Comparison of ENCODE assay signal across 8 mouse cellular contexts in the genomic region with DNA sequence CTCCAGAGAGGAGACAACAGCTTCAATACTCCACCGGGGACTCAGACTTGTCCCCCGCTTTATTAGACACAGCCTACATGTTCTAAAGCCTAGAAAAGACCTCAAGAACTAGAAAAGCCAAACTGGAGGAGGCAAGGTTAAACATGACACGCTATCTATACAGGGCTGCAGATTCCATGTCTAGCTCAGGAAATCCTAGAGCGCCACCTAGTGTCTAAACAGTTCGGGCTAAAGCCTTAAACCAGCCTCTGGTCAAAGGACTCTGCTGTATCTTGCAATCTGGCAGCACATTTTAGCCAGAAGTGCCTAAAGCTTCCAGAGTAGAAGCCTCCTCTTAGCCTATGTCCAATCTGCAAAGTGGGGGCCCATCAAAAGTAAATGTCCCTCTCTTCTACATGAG. TPM values are rescaled to one million over a fixed set of nuclear protein-coding genes. Genes with fewer than 3 reads are reported as not detected.
DNase-seq lines count a peak whose midpoint lies in the region; ATAC-seq and TF ChIP-seq lines count a peak whose summit lies in the region.

No protein-coding gene starts in this region.

- TF ChIP-seq EP300 in MEL (IDR thresholded peaks at IDR 0.05; ENCODE audit: low read depth in 1 of 2, low read length in 2 of 2), result no peak

- peaks cover 0 to 9% of the 10 kb centered on the region in 2 experiments; a peak in 2 of 4 replicates for H3K36me3 ChIP-seq in MEL (ENCODE audit: control insufficient read depth in 1 of 2, insufficient read depth in 2 of 2, low read length in 2 of 2)
- no peaks in the 10 kb centered on the region for H3K36me3 ChIP-seq in forebrain, embryonic 13.5 days (ENCODE audit: poor library complexity, severe bottlenecking)
- H3K36me3 ChIP-seq in lung, embryonic 14.5 days (ENCODE audit: insufficient read depth), result no peaks in the 10 kb centered on the region

- peaks cover 3 to 13% of the 10 kb centered on the region in 2 experiments; a peak in 3 of 4 replicates for H3K4me1 ChIP-seq in MEL (ENCODE audit: control insufficient read depth in 1 of 2, insufficient read depth in 2 of 2, low read length in 2 of 2)
- H3K4me1 ChIP-seq in forebrain, embryonic 13.5 days, result no peaks in the 10 kb centered on the region
- H3K4me1 ChIP-seq in lung, embryonic 14.5 days (ENCODE audit: insufficient read depth), result no peaks in the 10 kb centered on the region

- no peak for TF ChIP-seq POLR2A in MEL (IDR thresholded peaks at IDR 0.05; ENCODE audit: control insufficient read depth in 1 of 2, insufficient read depth in 1 of 2, low read depth in 1 of 2, low read length in 2 of 2, poor library complexity in 1 of 2)

- no peak overlapping the region for H3K27ac ChIP-seq in MEL (ENCODE audit: control insufficient read depth, low read depth, low read length)
- H3K27ac ChIP-seq in forebrain, embryonic 13.5 days, result no peak overlapping the region
- no peak overlapping the region for H3K27ac ChIP-seq in layer of hippocampus, adult 2 months
- no peak overlapping the region for H3K27ac ChIP-seq in lung, embryonic 14.5 days (ENCODE audit: low read depth)

- H3K27me3 ChIP-seq in MEL (ENCODE audit: control insufficient read depth in 1 of 2, insufficient read depth in 2 of 2, low read length in 2 of 2), result peaks cover 4 to 11% of the 10 kb centered on the region in 2 experiments; a peak in 3 of 4 replicates
- H3K27me3 ChIP-seq in forebrain, embryonic 13.5 days, result no peaks in the 10 kb centered on the region; the same call in 1 of the 2 replicates
- no peaks in the 10 kb centered on the region for H3K27me3 ChIP-seq in lung, embryonic 14.5 days (ENCODE audit: insufficient read depth, low read length)

- TF ChIP-seq CTCF in MEL (IDR thresholded peaks at IDR 0.05 in 2 of 3, conservative IDR thresholded peaks at IDR 0.05 in 1 of 3; ENCODE audit: control insufficient read depth in 1 of 3, insufficient read depth in 1 of 3, low read depth in 2 of 3, low read length in 3 of 3, poor library complexity in 1 of 3, severe bottlenecking in 1 of 3), result peak; percentile 76 to 97 (median 86)
- TF ChIP-seq CTCF in layer of hippocampus, adult 2 months (conservative IDR thresholded peaks at IDR 0.05), result peak; percentile 93
- TF ChIP-seq CTCF in lung, embryonic 14.5 days (IDR thresholded peaks at IDR 0.05; ENCODE audit: low read depth), result peak; percentile 86

- no peaks in the 10 kb centered on the region for H3K9me3 ChIP-seq in MEL (replicated peaks; ENCODE audit: insufficient read depth, low read length)
- no peaks in the 10 kb centered on the region for H3K9me3 ChIP-seq in forebrain, embryonic 13.5 days (replicated peaks)
- no peaks in the 10 kb centered on the region for H3K9me3 ChIP-seq in lung, embryonic 14.5 days (ENCODE audit: low read depth, low read length)

- no peak overlapping the region for H3K4me2 ChIP-seq in forebrain, embryonic 13.5 days
- no peak overlapping the region for H3K4me2 ChIP-seq in lung, embryonic 14.5 days

- H3K9ac ChIP-seq in MEL (ENCODE audit: control insufficient read depth, low read depth, low read length, poor library complexity, severe bottlenecking), result no peak overlapping the region
- H3K9ac ChIP-seq in forebrain, embryonic 13.5 days, result no peak overlapping the region
- H3K9ac ChIP-seq in lung, embryonic 14.5 days, result no peak overlapping the region

- DNase-seq in MEL (ENCODE audit: low read depth, low spot score), result peak; percentile 87
- peak; percentile 58 for DNase-seq in c-Kit-positive CD71-positive TER-119-positive erythroid progenitor cells, embryonic 14.5 days (ENCODE audit: low spot score)
- DNase-seq in layer of hippocampus, adult 2 months (ENCODE audit: low spot score in 2 of 2), result peak; percentile 63 to 86
- peak; percentile 96 for DNase-seq in lung, embryonic 14.5 days
- peak; percentile 32 for DNase-seq in ovary, postnatal 10 days (ENCODE audit: low spot score)
- peak; percentile 25 to 74 for DNase-seq in thymus, postnatal 10 days (ENCODE audit: low spot score in 2 of 2)

- no peak overlapping the region for H3K4me3 ChIP-seq in MEL (ENCODE audit: control insufficient read depth in 1 of 2, insufficient read depth in 1 of 2, low read depth in 2 of 2, low read length in 2 of 2)
- H3K4me3 ChIP-seq in forebrain, embryonic 13.5 days, result no peak overlapping the region
- no peak overlapping the region for H3K4me3 ChIP-seq in layer of hippocampus, adult 2 months
- H3K4me3 ChIP-seq in lung, embryonic 14.5 days (ENCODE audit: low read depth, low read length), result no peak overlapping the region

- 12% methylated on average over 5 of the region's 5 CpGs for WGBS in forebrain, embryonic 13.5 days
- WGBS in lung, embryonic 14.5 days, result 8% methylated on average over 5 of the region's 5 CpGs

- peak; percentile 75 for ATAC-seq in forebrain, embryonic 13.5 days
- peak; percentile 63 to 70 for ATAC-seq in hematopoietic stem cell, adult 5-6 weeks (replicated peaks in 1 of 2; ENCODE audit: insufficient read depth in 1 of 2, low FRiP score in 2 of 2, low TSS enrichment in 1 of 2, low read depth in 1 of 2, poor library complexity in 2 of 2, severe bottlenecking in 2 of 2)
- ATAC-seq in lung, embryonic 14.5 days (ENCODE audit: insufficient read depth), result peak; percentile 80; the same call in 1 of the 2 replicates

- TF ChIP-seq RAD21 in MEL (IDR thresholded peaks at IDR 0.05; ENCODE audit: low read depth, low read length), result peak; percentile 98

- no peaks in the 10 kb centered on the region for H3K79me2 ChIP-seq in MEL (ENCODE audit: control insufficient read depth, insufficient read depth, low read length, poor library complexity)

TF ChIP-seq in MEL, 35 proteins besides CTCF, POLR2A, EP300 and RAD21 (continues in another document):
- no peak for TF ChIP-seq MAFK (IDR thresholded peaks at IDR 0.05; ENCODE audit: borderline replicate concordance, low read depth, low read length)
- TF ChIP-seq POLR2AphosphoS5 (IDR thresholded peaks at IDR 0.05; ENCODE audit: borderline replicate concordance, low read depth, low read length), result no peak
- no peak for TF ChIP-seq HCFC1 (IDR thresholded peaks at IDR 0.05; ENCODE audit: low read depth, low read length)
- TF ChIP-seq GATA1 (IDR thresholded peaks at IDR 0.05; ENCODE audit: low read depth, low read length), result 0 out of 2 replicates have a peak, but pooled peaks have one; percentile 41
- TF ChIP-seq MAZ (IDR thresholded peaks at IDR 0.05; ENCODE audit: low read depth, low read length), result no peak
- peak; percentile 66; the same call in 1 of the 2 replicates for TF ChIP-seq ZNF384 (IDR thresholded peaks at IDR 0.05; ENCODE audit: low read depth, low read length)
- no peak for TF ChIP-seq ZMIZ1 (IDR thresholded peaks at IDR 0.05; ENCODE audit: low read depth, low read length)
- TF ChIP-seq SMC3 (IDR thresholded peaks at IDR 0.05; ENCODE audit: low read depth, low read length), result peak; percentile 88
- peak; percentile 88 for TF ChIP-seq ZC3H11A (IDR thresholded peaks at IDR 0.05; ENCODE audit: low read depth, low read length)
- TF ChIP-seq NELFE (IDR thresholded peaks at IDR 0.05; ENCODE audit: low read depth, low read length), result no peak
- 0 out of 2 replicates have a peak, but pooled peaks have one; percentile 25 for TF ChIP-seq MXI1 (IDR thresholded peaks at IDR 0.05; ENCODE audit: low read depth, low read length)
- no peak for TF ChIP-seq BHLHE40 (IDR thresholded peaks at IDR 0.05; ENCODE audit: borderline replicate concordance, low read depth, low read length)
- TF ChIP-seq ETS1 (IDR thresholded peaks at IDR 0.05; ENCODE audit: low read depth, low read length), result no peak
- TF ChIP-seq MYB (IDR thresholded peaks at IDR 0.05; ENCODE audit: low read depth, low read length), result no peak
- no peak for TF ChIP-seq ZKSCAN1 (IDR thresholded peaks at IDR 0.05; ENCODE audit: low read depth, low read length)
- peak; percentile 40; the same call in 1 of the 2 replicates for TF ChIP-seq SIN3A (IDR thresholded peaks at IDR 0.05; ENCODE audit: low read length)
- no peak for TF ChIP-seq E2F4 (IDR thresholded peaks at IDR 0.05; ENCODE audit: borderline replicate concordance, low read depth, low read length)
- TF ChIP-seq TAL1 (IDR thresholded peaks at IDR 0.05; ENCODE audit: low read length), result no peak
- peak; percentile 30; the same call in 1 of the 2 replicates for TF ChIP-seq MYC (IDR thresholded peaks at IDR 0.05; ENCODE audit: low read depth, low read length)
- TF ChIP-seq JUND (IDR thresholded peaks at IDR 0.05; ENCODE audit: low read depth, low read length), result no peak
- no peak for TF ChIP-seq CHD2 (IDR thresholded peaks at IDR 0.05; ENCODE audit: low read length)
- no peak for TF ChIP-seq NRF1 (IDR thresholded peaks at IDR 0.05; ENCODE audit: insufficient read depth, low read depth, low read length, poor library complexity, severe bottlenecking)
- no peak for TF ChIP-seq MEF2A (IDR thresholded peaks at IDR 0.05; ENCODE audit: extremely low read depth, insufficient replicate concordance, low read depth, low read length, poor library complexity, severe bottlenecking)
- TF ChIP-seq GABPA (IDR thresholded peaks at IDR 0.05; ENCODE audit: low read depth, low read length), result no peak
- TF ChIP-seq RCOR1 (IDR thresholded peaks at IDR 0.05; ENCODE audit: low read depth, low read length), result no peak
- TF ChIP-seq POLR2AphosphoS2 (IDR thresholded peaks at IDR 0.05; ENCODE audit: low read length), result no peak
- TF ChIP-seq USF2 (IDR thresholded peaks at IDR 0.05; ENCODE audit: borderline replicate concordance in 1 of 2, insufficient read depth in 1 of 2, low read depth in 1 of 2, low read length in 2 of 2), result no peak

RNA-seq across cellular contexts. Expression of a gene that starts 15.1 kb away (rescaled TPM):
- 0.08 TPM in 1 of 2 replicates, not detected in the other for total RNA-seq in MEL (2012; rRNA removed)
- polyA plus RNA-seq in MEL (2012; ENCODE audit: insufficient read depth in 1 of 2, insufficient read length in 2 of 2, low read depth in 1 of 2, low replicate concordance in 2 of 2, missing spikeins in 1 of 2), result under 1 TPM in 1 of 2 experiments, not detected in 1; 0.67 TPM
- 0.93 and 1.1 TPM in 2 replicates for polyA plus RNA-seq in forebrain, embryonic 13.5 days (2015; fragmentation: Nextera tagmentation; extraction: Ambion mirVana)
- total RNA-seq in hematopoietic stem cell, adult 5-6 weeks (2017), result 5.2 and 6.4 TPM in 2 replicates
- 1 to 10 TPM in 1 of 2 experiments, under 1 TPM in 1; 0.97 to 1.3 TPM for total RNA-seq in layer of hippocampus, adult 2 months (2021)
- polyA plus RNA-seq in lung, embryonic 14.5 days (2014; fragmentation: Nextera tagmentation; extraction: Ambion mirVana), result 1.3 and 1.4 TPM in 2 replicates

RNA-seq across cellular contexts. Expression of a gene that starts 15.2 kb away (rescaled TPM):
- not detected in 2 replicates for total RNA-seq in MEL (2012; rRNA removed)
- not detected for polyA plus RNA-seq in MEL (2012; ENCODE audit: insufficient read depth in 1 of 2, insufficient read length in 2 of 2, low read depth in 1 of 2, low replicate concordance in 2 of 2, missing spikeins in 1 of 2)
- 1.0 TPM in 2 replicates for polyA plus RNA-seq in forebrain, embryonic 13.5 days (2015; fragmentation: Nextera tagmentation; extraction: Ambion mirVana)
- 0.31 TPM in 1 of 2 replicates, not detected in the other for total RNA-seq in hematopoietic stem cell, adult 5-6 weeks (2017)
- total RNA-seq in layer of hippocampus, adult 2 months (2021), result 1 to 10 TPM; 5.8 to 6.1 TPM
- 0.20 and 0.29 TPM in 2 replicates for polyA plus RNA-seq in lung, embryonic 14.5 days (2014; fragmentation: Nextera tagmentation; extraction: Ambion mirVana)

Comparison
In these comparisons a context has a peak if more than half of its experiments do, and no peak if none do; other contexts are left out.
1. DNase-seq: peak in every context shown above with its lines; median percentile 96 in lung, embryonic 14.5 days; 87 in MEL; 74 in layer of hippocampus, adult 2 months; 58 in c-Kit-positive CD71-positive TER-119-positive erythroid progenitor cells, embryonic 14.5 days; 50 in thymus, postnatal 10 days; 32 in ovary, postnatal 10 days.